Mouse (Mus musculus) hindbrain, embryonic 15.5 days (tissue): ENCODE data around the gene Vmn2r117. TPM values are rescaled to one million over a fixed set of nuclear protein-coding genes. Genes with fewer than 3 reads are reported as not detected.
"Not testable (repeated sequence)": the region's sequence is repeated elsewhere in the genome, so short reads cannot be mapped to it uniquely, and the experiment has no call there.

Experiments
- ATAC-seq: fragments of 200-750 bp; cut with Nextera tagmentation; 2 replicates; pipeline ENCODE4 v1.8.0; 2017; ENCODE audit warnings: low read depth, moderate number of reproducible peaks, moderate TSS enrichment; ENCODE audit not compliant: low FRiP score
- H3K27ac ChIP-seq: fragments of 300-500 bp; sonication (generic); replicated peaks from 2 replicates; pipeline ENCODE4 v1.5.1; 2015; ENCODE audit warnings: mild to moderate bottlenecking, inconsistent platforms
- H3K27me3 ChIP-seq: fragments of 300-500 bp; sonication (generic); 2 replicates; pipeline ENCODE4 v1.6.1; 2015; ENCODE audit warnings: control low read depth, inconsistent platforms
- H3K36me3 ChIP-seq: fragments of 300-500 bp; sonication (generic); 2 replicates; pipeline ENCODE4 v1.6.1; 2015; ENCODE audit warnings: control low read depth, inconsistent platforms
- H3K4me1 ChIP-seq: fragments of 300-500 bp; sonication (generic); replicated peaks from 2 replicates; pipeline ENCODE4 v1.6.1; 2015; ENCODE audit warnings: control low read depth, inconsistent platforms
- H3K4me2 ChIP-seq: fragments of 300-500 bp; sonication (generic); 2 replicates; pipeline ENCODE4 v1.6.1; 2015; ENCODE audit warnings: moderate library complexity, mild to moderate bottlenecking, inconsistent platforms
- H3K4me3 ChIP-seq: fragments of 300-500 bp; sonication (generic); 2 replicates; pipeline ENCODE4 v1.5.1; 2015; ENCODE audit warnings: mild to moderate bottlenecking, inconsistent platforms
- H3K9ac ChIP-seq: fragments of 300-500 bp; sonication (generic); 2 replicates; pipeline ENCODE4 v1.6.1; 2015; ENCODE audit warnings: inconsistent platforms
- H3K9me3 ChIP-seq: fragments of 300-500 bp; sonication (generic); 2 replicates; pipeline ENCODE4 v1.6.1; 2016; ENCODE audit warnings: control low read depth, inconsistent platforms
- WGBS: fragments of 180-500 bp; shearing (Covaris S2); methylation state at CpG from one replicate; pipeline ENCODE4 v1.1.7; 2015; 5-methylcytosine and 5-hydroxymethylcytosine counted together
- polyA plus RNA-seq: library from polyadenylated mRNA; unstranded; fragments of >200 nt; fragmentation: Nextera tagmentation; extraction: Ambion mirVana; gene quantifications from 2 replicates; pipeline ENCODE4 v1.2.1, GENCODE M21; 2015

Gene Vmn2r117
- polyA plus RNA-seq, result not detected in 2 replicates

DNA sequence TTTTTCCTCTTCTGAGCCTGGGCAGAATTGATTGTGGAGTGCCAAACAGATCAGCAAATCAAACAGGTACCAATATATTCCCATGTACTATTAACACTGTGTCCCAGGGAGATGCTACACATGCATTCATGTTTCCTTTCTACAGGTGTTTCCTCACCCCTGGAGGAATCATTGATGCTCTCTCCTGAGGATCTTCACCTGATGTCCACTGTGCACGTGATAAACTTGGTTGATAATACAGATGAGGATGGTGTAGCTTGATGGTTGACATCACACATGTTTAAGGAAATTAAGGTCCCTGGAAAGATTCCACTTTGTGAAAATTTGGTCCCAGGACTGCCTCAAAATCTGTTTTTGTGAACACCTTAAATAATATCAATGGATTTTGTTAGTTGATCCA, at the start of gene Vmn2r117:
Gene Vmn2r117 (minus strand): TSS at position 101 of the 400 bp plus-strand sequence.
- H3K4me2 ChIP-seq, H3K36me3 ChIP-seq, H3K9ac ChIP-seq, H3K4me3 ChIP-seq, H3K27ac ChIP-seq, H3K27me3 ChIP-seq, H3K4me1 ChIP-seq, ATAC-seq, H3K9me3 ChIP-seq: not testable (repeated sequence)
- WGBS, result 63% methylated on average over 1 of the region's 1 CpGs

DNA sequence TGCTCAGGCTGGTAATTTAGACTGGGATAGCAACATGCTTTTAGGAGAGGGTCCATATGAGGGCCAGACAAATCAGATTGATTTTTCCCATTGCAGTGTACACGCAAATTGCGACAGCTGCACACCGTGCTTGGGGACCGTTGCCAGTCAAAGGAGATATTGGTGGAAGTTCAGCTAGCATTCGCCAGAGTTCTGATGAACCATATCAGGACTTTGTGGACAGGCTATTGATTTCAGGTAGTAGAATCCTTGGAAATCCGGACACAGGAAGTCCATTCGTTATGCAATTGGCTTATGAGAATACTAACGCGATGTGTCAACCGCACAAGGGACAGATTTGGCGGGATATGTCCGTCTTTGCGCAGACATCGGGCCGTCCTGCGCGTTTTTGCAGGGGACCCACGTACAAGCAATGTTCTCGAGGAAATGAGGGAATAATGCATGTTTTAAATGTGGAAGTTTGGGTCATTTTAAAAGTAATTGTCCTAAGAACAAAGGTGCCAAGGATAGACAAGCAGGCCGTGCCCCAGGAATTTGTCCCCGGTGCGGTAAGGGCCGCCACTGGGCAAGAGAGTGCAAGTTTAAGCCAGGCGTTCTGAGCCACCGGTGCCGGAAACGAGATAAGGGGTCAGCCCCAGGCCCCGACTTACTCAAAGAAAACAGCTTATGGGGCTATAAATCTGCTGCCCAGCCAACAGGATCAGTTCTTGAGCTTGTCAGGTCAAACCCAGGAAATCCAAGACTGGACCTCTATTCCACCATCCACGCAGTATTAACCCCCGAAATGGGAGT, 43.6 kb upstream of the Vmn2r117 start:
- H3K9ac ChIP-seq, H3K4me1 ChIP-seq, ATAC-seq, H3K27ac ChIP-seq, H3K9me3 ChIP-seq, H3K27me3 ChIP-seq, H3K4me3 ChIP-seq, H3K36me3 ChIP-seq, H3K4me2 ChIP-seq: not testable (repeated sequence)
- WGBS, result 74% methylated on average over 30 of the region's 30 CpGs

DNA sequence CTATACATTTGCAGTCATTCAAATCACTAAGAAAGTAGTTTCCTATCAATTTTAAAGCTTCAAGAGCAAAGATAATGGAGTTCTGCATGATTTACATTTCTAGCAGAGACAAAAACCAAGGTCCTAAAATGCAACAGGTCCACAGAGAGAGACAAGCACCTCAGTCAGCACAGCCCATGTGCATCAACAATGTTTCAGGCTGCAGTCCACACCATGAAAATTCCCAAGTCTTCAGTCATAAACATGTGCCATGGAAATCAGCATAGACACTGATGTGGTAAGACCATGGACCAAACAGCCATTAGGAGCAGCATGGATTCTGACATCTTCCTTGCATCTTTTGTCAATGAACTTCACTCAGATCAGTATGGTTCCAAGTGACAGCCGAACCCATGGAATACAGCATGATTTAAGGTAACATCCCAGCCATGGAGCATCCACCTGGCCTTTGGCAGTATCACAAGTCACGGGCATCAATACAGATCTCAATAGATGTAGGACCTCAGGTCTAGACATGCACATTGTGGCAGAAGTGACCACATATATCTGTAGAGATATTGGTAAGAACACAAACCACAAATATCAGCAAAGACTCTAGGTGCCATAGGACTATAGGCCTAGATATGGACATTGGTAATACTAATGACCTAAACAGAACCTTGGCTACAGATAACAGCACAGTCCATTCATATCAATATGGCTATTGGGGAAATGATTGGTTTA, 39.4 kb upstream of the Vmn2r117 start:
- 69% methylated on average over 2 of the region's 2 CpGs for WGBS
- no peak overlapping the region for H3K9ac ChIP-seq

DNA sequence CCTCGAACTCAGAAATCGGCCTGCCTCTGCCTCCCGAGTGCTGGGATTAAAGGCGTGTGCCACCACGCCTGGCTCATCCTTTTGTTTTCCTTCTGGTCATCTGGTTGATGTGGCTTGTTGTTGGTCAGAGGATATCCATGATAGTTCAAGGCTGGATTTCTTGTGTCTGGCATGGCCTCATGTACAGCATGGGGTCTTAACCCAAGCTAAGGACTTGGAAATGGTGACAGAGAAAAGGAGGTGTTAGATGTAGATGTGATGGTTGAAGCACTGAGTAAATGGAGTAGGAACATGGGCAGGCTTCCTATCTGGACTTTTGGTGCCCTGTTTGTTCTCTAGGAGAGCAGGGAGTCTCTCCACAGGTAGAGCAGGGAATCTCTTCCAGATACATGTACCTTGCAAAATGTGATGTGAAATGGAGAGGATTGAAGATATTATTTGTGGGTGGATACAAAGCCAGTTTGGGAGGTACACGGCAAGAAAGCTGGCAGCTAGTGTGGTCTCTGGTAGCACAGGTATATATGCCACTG, 46.3 kb downstream of the Vmn2r117 start:
- no peaks in the 10 kb centered on the region for H3K4me1 ChIP-seq
- 80% methylated on average over 6 of the region's 6 CpGs for WGBS
- H3K9me3 ChIP-seq, result peaks cover 8% of the 10 kb centered on the region; the same call in 1 of the 2 replicates
- no peak overlapping the region for H3K27ac ChIP-seq
- no peak overlapping the region for H3K9ac ChIP-seq
- H3K27me3 ChIP-seq, result no peaks in the 10 kb centered on the region
- no peak overlapping the region for H3K4me3 ChIP-seq
- H3K4me2 ChIP-seq, result no peak overlapping the region
- H3K36me3 ChIP-seq, result no peaks in the 10 kb centered on the region
- ATAC-seq, result no peak

More for the DNA sequence above, 39.4 kb upstream of the Vmn2r117 start:
- Histone ChIP-seq H3K27ac (no peak overlapping the region), H3K4me2 (no peak overlapping the region), H3K4me3 (no peak overlapping the region), H3K27me3 (no peaks in the 10 kb centered on the region), H3K9me3 (no peaks in the 10 kb centered on the region), H3K36me3 (no peaks in the 10 kb centered on the region), H3K4me1 (no peaks in the 10 kb centered on the region)
- ATAC-seq, result 0 out of 2 replicates have a peak, but pooled peaks have one; percentile 34

Other genes starting within 250 kb of the Vmn2r117 start
- not detected in 2 replicates for gene Vmn2r114, start 167.2 kb downstream of the Vmn2r117 start, polyA plus RNA-seq
- not detected in 2 replicates for gene Vmn2r115, start 136.0 kb downstream of the Vmn2r117 start, polyA plus RNA-seq
- gene Vmn2r116, start 95.1 kb downstream of the Vmn2r117 start, polyA plus RNA-seq, result not detected in 2 replicates
- gene Zfp213, start 84.5 kb upstream of the Vmn2r117 start, polyA plus RNA-seq, result 17.3 and 19.8 TPM in 2 replicates
- 24.3 and 29.3 TPM in 2 replicates for gene Zfp13, start 119.8 kb upstream of the Vmn2r117 start, polyA plus RNA-seq
- gene Zscan10, start 121.2 kb upstream of the Vmn2r117 start, polyA plus RNA-seq, result 0.05 and 0.25 TPM in 2 replicates
- gene Mmp25, start 165.6 kb upstream of the Vmn2r117 start, polyA plus RNA-seq, result 1.7 TPM in 2 replicates
- gene Bicdl2, start 180.8 kb upstream of the Vmn2r117 start, polyA plus RNA-seq, result 0.13 TPM in 1 of 2 replicates, not detected in the other
- 127 and 138 TPM in 2 replicates for gene Hcfc1r1, start 193.9 kb upstream of the Vmn2r117 start, polyA plus RNA-seq
- gene Thoc6, start 194.2 kb upstream of the Vmn2r117 start, polyA plus RNA-seq, result 40.5 and 43.5 TPM in 2 replicates
- gene Tnfrsf12a, start 197.8 kb upstream of the Vmn2r117 start, polyA plus RNA-seq, result 3.3 and 5.3 TPM in 2 replicates
- gene Cldn6, start 199.6 kb upstream of the Vmn2r117 start, polyA plus RNA-seq, result 0.38 and 0.66 TPM in 2 replicates
- 1.2 and 1.8 TPM in 2 replicates for gene Cldn9, start 204.3 kb upstream of the Vmn2r117 start, polyA plus RNA-seq
- 0.13 and 0.41 TPM in 2 replicates for gene 1520401A03Rik, start 243.1 kb upstream of the Vmn2r117 start, polyA plus RNA-seq
- gene Pkmyt1, start 246.6 kb upstream of the Vmn2r117 start, polyA plus RNA-seq, result 19.8 and 21.8 TPM in 2 replicates